Mouse (Mus musculus) liver, adult 2 months (tissue): ENCODE data around the gene Gatd1.
A peak's percentile ranks its signal among the peaks of the same experiment; 100 is the strongest.

ENCODE experiments used
- CTCF ChIP-seq: fragments of 200-500 bp; IDR thresholded peaks from 2 replicates; pipeline ENCODE4 v1.5.1; 2011; ENCODE audit warnings: low read depth, low read length, control low read depth
- POLR2A ChIP-seq: fragments of 200-500 bp; IDR thresholded peaks from 2 replicates; pipeline ENCODE4 v1.6.1; 2011; ENCODE audit warnings: low read length, control low read depth; ENCODE audit not compliant: insufficient read depth; ENCODE audit errors: extremely low read depth

GRCm38 (mm10) chr7:141413809-141414584 is at the start of gene Gatd1:
- peak; percentile 93 for TF ChIP-seq POLR2A
- TF ChIP-seq CTCF: peak; percentile 37
